Mouse (Mus musculus) olfactory bulb, adult 2 months (tissue): ENCODE measurements around the gene Cct8l1. TPM values are rescaled to one million over a fixed set of nuclear protein-coding genes. Genes with fewer than 3 reads are reported as not detected.
A peak's percentile ranks its signal among the peaks of the same experiment; 100 is the strongest.

Experiments
- H3K27ac ChIP-seq: fragments of 200-500 bp; 2 replicates; pipeline ENCODE4 v1.5.1; 2012; ENCODE audit warnings: low read depth, low read length; ENCODE audit not compliant: insufficient read depth
- H3K4me1 ChIP-seq: fragments of 200-500 bp; 2 replicates; pipeline ENCODE4 v1.6.1; 2012; ENCODE audit warnings: low read length; ENCODE audit not compliant: control insufficient read depth, insufficient read depth
- H3K4me3 ChIP-seq: fragments of 200-500 bp; 2 replicates; pipeline ENCODE4 v1.5.1; 2012; ENCODE audit warnings: mild to moderate bottlenecking, low read depth, low read length, moderate library complexity; ENCODE audit not compliant: insufficient read depth
- CTCF ChIP-seq: fragments of 200-500 bp; IDR thresholded peaks from 2 replicates; pipeline ENCODE4 v1.5.1; 2012; ENCODE audit warnings: low read depth, mild to moderate bottlenecking, low read length, moderate library complexity; ENCODE audit not compliant: insufficient read depth
- POLR2A ChIP-seq: fragments of 200-500 bp; IDR thresholded peaks from 2 replicates; pipeline ENCODE4 v1.6.1; 2012; ENCODE audit warnings: mild to moderate bottlenecking, low read depth, low read length, moderate library complexity; ENCODE audit not compliant: insufficient read depth
- WGBS: fragments of 180-500 bp; shearing (Covaris S2); methylation state at CpG from one replicate; pipeline ENCODE4 v1.1.7; 2018; 5-methylcytosine and 5-hydroxymethylcytosine counted together
- polyA plus RNA-seq: library from polyadenylated mRNA; stranded (reverse); fragments of >200 nt; gene quantifications from 2 replicates; pipeline ENCODE4 v1.2.4, GENCODE M21; 2012; ENCODE audit warnings: low replicate concordance; ENCODE audit not compliant: missing spikeins, insufficient read depth, insufficient read length

Cct8l1 gene
- polyA plus RNA-seq = not detected in 2 replicates

- H3K4me1 ChIP-seq = no peaks in the 10 kb centered on the region
- H3K27ac ChIP-seq = no peak within 1 kb of the TSS
- 97% methylated on average over 5 of the region's 5 CpGs for WGBS
- H3K4me3 ChIP-seq = no peak within 1 kb of the TSS
- no peak for TF ChIP-seq CTCF
- no peak for TF ChIP-seq POLR2A
These were observed at the start of gene Cct8l1 for GRCm38 (mm10) chr5:25515767-25516166. Gene Cct8l1, plus strand, starts transcription at chr5:25516067.

- no peak overlapping the region for H3K27ac ChIP-seq
- H3K4me1 ChIP-seq = no peaks in the 10 kb centered on the region
- WGBS = 4% methylated on average over 6 of the region's 6 CpGs
- peak overlapping the region; percentile 30 for H3K4me3 ChIP-seq
- TF ChIP-seq POLR2A (no peak), CTCF (no peak)
These were observed 43.8 kb upstream of the Cct8l1 start for GRCm38 (mm10) chr5:25472070-25472469.

- WGBS = 72% methylated on average over 2 of the region's 2 CpGs
These were observed 40.1 kb upstream of the Cct8l1 start for GRCm38 (mm10) chr5:25475789-25476188.

GRCm38 (mm10) chr5:25478863-25479262 lies 37.0 kb upstream of the Cct8l1 start:
- Histone ChIP-seq H3K27ac (no peak overlapping the region), H3K4me3 (no peak overlapping the region), H3K4me1 (no peaks in the 10 kb centered on the region)
- TF ChIP-seq CTCF = no peak
- no peak for TF ChIP-seq POLR2A

More at GRCm38 (mm10) chr5:25475789-25476188, 40.1 kb upstream of the Cct8l1 start:
- no peaks in the 10 kb centered on the region for H3K4me1 ChIP-seq
- TF ChIP-seq POLR2A = no peak
- TF ChIP-seq CTCF = no peak
- no peak overlapping the region for H3K4me3 ChIP-seq
- H3K27ac ChIP-seq = no peak overlapping the region

GRCm38 (mm10) chr5:25496652-25497051 lies 19.2 kb upstream of the Cct8l1 start:
- WGBS = 26% methylated on average over 2 of the region's 2 CpGs
- H3K4me3 ChIP-seq = no peak overlapping the region
- TF ChIP-seq POLR2A (no peak), CTCF (no peak)
- no peak overlapping the region for H3K27ac ChIP-seq
- H3K4me1 ChIP-seq = no peaks in the 10 kb centered on the region

- under 1% methylated on average over 10 of the region's 10 CpGs for WGBS
- H3K4me1 ChIP-seq = no peaks in the 10 kb centered on the region
- TF ChIP-seq CTCF (no peak), POLR2A (no peak)
- H3K4me3 ChIP-seq = peak overlapping the region; percentile 100
- no peak overlapping the region for H3K27ac ChIP-seq
These were observed 18.5 kb upstream of the Cct8l1 start for GRCm38 (mm10) chr5:25497369-25497719.

GRCm38 (mm10) chr5:25497720-25498345 lies 18.0 kb upstream of the Cct8l1 start:
- Histone ChIP-seq H3K27ac (peak overlapping the region; percentile 94), H3K4me3 (peak overlapping the region; percentile 100), H3K4me1 (no peaks in the 10 kb centered on the region)
- TF ChIP-seq POLR2A (no peak), CTCF (no peak)
- 2% methylated on average over 78 of the region's 78 CpGs for WGBS

- H3K4me1 ChIP-seq = no peaks in the 10 kb centered on the region
- peak; percentile 69 for TF ChIP-seq POLR2A
- TF ChIP-seq CTCF = no peak
- WGBS = 5% methylated on average over 54 of the region's 54 CpGs
These were observed 17.5 kb upstream of the Cct8l1 start, which contains the start of gene Kmt2c for GRCm38 (mm10) chr5:25498346-25498820. Gene Kmt2c, minus strand, starts transcription at chr5:25498783.

GRCm38 (mm10) chr5:25498821-25499422 lies 16.9 kb upstream of the Cct8l1 start:
- H3K4me1 ChIP-seq = no peaks in the 10 kb centered on the region
- 0 out of 2 replicates have a peak, but pooled peaks have one; percentile 3 for TF ChIP-seq POLR2A
- no peak for TF ChIP-seq CTCF
- 8% methylated on average over 87 of the region's 87 CpGs for WGBS
- H3K4me3 ChIP-seq = peak overlapping the region; percentile 100
- H3K27ac ChIP-seq = peak overlapping the region; percentile 87

More at GRCm38 (mm10) chr5:25498346-25498820, 17.5 kb upstream of the Cct8l1 start, which contains the start of gene Kmt2c:
- H3K4me3 ChIP-seq = peak within 1 kb of the TSS; percentile 100
- peak within 1 kb of the TSS; percentile 94 for H3K27ac ChIP-seq
